Mouse (Mus musculus) neural tube, embryonic 13.5 days (tissue): ENCODE measurements around the gene Il2ra. TPM values are rescaled to one million over a fixed set of nuclear protein-coding genes. Genes with fewer than 3 reads are reported as not detected.

Experiments
- polyA plus RNA-seq: library from polyadenylated mRNA; unstranded; fragments of >200 nt; fragmentation: Nextera tagmentation; extraction: Ambion mirVana; gene quantifications from 2 replicates; pipeline ENCODE4 v1.2.1, GENCODE M21; 2015

Il2ra gene
- polyA plus RNA-seq, 1 experiment from 2014 or later: 0.10 TPM

Other genes with a start within 250 kb of the Il2ra start
- 27.2 and 29.4 TPM in 2 replicates for gene Pfkfb3, start 88.7 kb upstream of the Il2ra start, polyA plus RNA-seq
- 131 and 136 TPM in 2 replicates for gene Rbm17, start 38.7 kb upstream of the Il2ra start, polyA plus RNA-seq
- not detected in 2 replicates for gene Gm17490, start 16.5 kb upstream of the Il2ra start, polyA plus RNA-seq
- 0.74 and 0.81 TPM in 2 replicates for gene Il15ra, start 62.5 kb downstream of the Il2ra start, polyA plus RNA-seq
- 133 and 134 TPM in 2 replicates for gene Fbh1, start 134.8 kb downstream of the Il2ra start, polyA plus RNA-seq
- 44.4 and 51.2 TPM in 2 replicates for gene Ankrd16, start 135.1 kb downstream of the Il2ra start, polyA plus RNA-seq